Mouse (Mus musculus) skeletal muscle tissue, adult 2 months (tissue): Measurements from ENCODE around the gene Flt1.

Source experiments
- DNase-seq: peaks from one replicate; pipeline ENCODE4 v3.0.0-alpha.2; 2012; ENCODE audit warnings: low read depth, low spot score

Gene Flt1

DNA sequence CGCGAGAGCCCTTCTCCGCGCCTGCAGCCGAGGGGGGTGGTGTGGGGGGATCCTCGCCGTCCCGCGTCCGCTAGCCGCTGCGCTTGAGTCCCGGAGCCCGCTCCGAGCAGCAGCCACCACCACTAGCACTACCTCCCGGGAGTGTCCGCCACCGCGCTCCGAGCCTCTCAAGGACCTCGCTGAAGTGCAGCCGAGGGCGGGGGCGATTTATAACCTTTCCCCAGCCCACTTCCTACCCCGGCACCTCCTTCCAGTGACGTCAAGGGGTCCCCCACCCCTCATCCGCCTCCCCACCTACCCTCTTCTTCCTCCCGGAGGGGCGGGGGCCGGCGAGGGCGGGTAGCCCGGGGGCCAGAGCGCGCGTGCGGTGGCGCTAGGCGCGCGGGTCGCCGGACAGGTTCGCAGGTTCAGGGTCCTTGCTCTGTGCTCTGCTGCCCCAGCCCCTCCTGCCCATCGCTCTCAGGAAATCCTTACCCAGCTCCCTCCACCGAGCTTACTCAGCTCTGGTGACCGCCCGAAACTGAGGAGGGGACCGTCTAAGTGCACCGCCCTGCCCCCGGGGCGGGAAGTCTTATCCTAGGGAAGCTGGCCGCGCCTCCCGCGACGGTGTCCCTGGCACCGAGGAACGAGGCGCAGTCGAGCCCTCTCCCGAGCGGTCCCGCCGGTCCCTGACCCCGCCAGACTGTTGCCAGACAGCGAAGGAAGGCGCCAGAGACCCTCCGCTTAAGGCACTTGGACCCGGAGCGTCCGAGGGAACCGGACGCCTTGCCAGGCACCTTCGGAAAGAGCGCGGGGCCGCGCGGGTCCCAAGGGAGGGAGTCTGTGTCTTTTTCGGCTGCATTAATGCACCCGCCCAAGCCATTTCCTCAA is at the start of gene Flt1:
Gene Flt1 (minus strand): TSS at position 181 of the 870 bp plus-strand sequence.
- peak; percentile 35 for DNase-seq

DNA sequence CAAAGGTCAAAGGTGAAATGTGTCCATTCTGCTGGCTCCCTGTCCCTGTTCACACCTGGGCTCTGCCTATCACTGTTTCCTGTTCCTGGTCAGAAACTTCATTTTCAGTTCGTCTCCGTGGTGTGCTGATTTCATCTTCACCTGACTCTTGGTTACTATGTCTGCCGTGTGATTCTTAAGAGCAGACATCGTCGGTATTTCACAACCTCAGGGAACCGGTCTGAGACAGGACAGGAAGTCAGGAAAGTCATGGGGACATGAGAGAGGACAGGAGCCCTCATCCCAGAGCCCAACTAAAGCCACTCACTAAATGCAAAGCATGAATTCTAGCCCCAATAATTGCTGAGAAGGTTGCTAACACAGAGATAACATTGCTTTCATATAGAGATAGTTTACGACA is 49.4 kb upstream of the Flt1 start:
- no peak for DNase-seq

DNA sequence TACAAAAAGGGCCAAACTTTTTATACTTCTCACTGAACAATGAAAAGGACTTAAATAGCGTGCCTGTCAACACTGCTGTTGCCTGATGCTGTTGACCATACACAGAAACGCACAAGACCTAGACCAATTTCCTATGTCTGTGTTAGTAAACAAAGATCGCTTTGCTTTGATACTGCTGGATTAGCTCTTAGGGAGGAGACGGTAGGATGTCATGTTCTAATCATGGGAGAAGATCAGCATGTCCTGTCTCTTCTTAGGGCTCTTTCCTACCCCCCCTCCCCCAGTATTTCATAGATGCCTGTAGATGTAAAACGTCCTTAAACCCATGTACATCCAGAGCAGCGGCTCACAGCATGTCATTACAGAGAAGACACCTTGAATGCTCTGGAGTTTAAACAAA is 44.1 kb upstream of the Flt1 start:
- no peak for DNase-seq

DNA sequence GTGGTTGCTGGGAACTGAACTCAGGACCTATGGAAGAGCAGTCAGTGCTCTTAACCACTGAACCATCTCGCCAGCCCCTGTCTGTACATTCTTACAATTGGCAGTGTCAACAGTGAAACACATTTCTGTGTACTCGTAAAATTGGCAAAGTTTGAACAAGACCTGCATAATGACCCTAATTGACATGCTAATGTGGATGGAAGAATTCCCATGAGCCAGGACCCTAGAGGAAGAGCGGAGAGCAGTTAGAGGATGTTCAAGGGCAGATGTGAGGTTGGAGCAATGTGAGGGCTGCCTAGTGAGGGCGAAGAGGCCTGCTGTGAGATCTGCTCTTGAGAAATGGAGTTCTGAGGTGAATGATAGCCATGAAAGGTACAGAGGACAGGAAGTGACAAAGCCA is 38.2 kb upstream of the Flt1 start:
- DNase-seq = no peak

DNA sequence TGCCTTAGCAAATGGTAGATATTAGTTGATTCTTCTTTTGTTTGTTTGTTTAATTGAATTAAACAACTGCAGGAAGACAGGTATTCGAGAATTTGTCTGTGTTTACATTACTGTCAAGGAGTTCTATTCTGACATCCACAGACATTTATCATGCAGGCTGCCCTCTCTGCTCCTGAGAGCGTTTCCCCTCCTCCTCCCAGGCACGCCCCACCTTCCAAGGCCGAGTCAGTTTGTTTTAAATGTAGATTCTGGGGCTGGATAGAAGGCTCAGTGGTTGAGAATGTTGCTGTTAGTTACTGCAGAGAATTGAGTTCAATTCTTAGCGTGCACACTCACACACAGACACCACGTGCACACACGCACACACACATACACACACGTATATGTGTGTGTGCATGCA is 36.2 kb upstream of the Flt1 start:
- no peak for DNase-seq

DNA sequence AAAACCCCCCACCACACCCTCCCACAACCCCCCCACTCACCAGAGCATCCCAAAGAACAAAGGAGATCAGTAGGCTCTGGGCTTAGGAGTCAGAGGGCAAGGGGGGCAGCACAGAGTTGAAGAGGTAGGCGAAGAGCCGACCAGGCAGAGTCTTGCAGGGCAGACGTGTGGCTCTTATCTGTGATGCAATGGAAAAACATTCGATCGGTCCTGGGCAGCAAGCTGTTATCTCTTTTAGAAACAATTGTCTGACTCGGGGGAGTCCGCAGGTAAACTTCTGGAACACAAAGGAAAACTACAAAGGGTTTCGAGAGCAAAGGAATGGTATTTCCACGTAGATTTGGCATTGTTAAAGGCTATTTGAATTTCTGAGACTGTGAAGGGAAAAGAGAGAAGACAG is 35.5 kb upstream of the Flt1 start:
- no peak for DNase-seq

DNA sequence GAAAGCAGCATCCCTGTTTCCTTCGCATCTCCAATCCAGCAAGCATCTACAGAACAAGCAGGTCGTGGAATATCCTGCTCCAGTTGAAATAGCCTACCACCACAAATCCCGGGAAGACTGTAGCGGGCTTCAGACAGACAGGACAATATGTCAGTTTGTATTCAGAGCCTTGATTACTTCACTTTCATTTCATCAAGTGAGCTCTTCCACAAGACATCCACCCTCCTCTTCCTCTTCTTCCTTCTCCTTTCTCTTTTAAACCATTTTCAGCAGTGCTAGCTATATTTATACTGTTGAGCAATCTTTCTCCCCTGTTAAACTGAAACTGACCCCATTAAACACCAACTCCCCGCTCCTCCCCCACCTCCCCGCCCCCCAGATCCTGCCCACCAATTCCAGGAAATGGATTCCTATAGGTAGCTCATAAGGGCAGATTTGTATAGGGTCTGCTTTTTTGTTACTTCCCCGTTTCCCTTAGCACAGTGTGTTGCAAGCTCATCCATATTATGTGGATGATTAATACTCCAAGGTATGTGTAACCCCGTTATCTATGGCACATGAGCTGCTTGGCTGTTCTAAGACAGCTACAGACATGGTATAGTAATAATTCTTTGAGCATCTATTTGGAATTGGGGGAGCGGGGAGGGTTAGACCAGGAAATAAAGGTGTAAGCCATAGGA is 33.0 kb upstream of the Flt1 start:
- DNase-seq = no peak

DNA sequence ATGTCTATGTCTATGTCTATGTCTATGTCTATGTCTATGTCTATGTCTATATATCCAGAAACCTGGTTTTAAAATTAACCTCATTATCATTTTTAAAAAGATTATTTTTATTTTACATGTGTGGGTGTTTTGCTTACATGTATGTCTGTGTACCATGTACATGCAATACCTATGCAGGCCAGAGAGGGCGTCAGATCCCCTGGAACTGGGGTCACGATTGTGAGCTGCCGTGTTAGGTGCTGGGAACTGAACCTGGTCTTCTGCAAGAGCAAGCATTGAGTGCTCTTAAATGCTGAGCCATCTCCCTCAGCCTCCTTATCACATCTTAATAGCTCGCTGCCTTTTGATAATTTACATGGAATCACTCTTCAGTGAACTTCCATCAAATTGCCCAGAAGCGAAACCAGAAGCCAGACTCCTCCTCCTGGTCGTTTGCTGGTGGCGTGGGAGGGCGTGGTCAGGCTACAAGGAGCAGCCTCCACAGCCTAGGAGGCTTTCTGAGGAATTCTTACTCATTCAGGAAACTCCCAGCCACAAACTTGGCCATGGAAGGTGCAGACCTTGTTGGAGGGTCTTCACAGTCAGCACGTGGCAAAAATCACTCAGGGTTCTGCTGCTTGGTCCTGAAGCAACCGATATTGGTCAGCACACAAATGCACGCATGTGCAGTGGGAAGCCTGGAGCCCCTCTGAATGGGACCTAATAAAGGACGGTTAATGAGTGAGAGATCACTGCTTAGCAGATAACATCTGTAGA is 32.2 kb upstream of the Flt1 start:
- DNase-seq = no peak

DNA sequence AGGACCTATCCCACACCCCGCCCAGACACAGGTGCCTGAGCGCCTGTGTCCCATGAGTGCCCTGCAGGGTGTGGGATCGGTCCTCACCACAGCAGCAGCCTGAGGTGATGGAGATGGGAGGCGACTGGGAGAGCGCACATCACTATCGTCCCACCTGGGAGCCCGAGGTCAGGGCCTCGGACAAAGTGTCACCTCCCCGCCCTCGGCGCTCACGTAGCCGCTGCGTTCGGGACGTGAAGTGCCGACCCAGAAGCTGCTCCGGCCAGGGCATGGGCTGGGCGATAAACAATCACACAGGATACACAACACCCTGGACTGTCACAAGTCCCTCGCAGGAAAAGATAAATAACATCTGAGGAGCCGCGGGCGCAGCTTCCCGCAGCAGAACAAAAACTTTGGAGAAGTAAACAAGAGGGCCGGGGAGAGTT is 27.1 kb upstream of the Flt1 start:
- DNase-seq = no peak

DNA sequence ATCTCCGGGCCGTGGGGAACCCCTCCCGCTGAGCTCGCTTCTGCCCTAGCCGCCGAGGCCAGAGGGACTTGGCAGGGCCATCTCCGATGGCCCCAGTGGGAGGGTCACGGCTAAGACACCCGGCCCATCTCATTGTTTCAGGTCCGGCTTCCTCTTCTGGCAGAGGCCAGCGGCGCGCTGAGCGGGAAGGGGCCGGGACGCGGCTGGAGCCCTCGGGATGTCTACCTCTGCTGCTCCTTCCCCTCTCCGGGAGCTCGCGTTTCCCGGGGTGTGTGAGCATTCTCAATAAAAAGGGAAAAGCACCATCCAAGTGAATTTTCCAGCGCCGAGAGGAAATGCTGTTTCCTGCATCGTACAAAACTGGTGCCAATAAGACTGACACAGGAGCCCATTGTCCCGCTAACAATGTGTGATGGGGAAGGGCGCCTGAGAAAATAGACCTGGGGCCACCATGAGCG is 25.9 kb upstream of the Flt1 start:
- DNase-seq = peak; percentile 29

DNA sequence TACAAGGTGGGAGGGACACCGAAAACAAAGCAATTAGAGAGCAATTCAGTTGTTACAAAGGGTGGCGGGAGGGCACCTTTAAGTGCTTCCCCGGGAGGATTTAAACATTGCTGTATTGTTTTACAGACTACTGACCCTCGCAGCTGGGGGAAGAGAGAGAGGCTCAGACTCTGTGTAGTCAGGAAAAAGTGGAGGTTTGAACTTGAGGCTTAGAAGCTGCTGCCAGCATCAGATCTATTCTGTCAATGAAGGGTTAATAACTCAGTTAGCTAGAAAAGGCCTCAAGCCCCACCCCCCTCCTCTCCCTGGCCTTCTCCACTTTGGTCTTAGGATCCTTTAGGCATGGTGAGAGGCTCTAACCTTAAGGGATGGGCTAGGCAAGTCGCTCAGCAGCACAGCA is 24.2 kb upstream of the Flt1 start:
- no peak for DNase-seq

DNA sequence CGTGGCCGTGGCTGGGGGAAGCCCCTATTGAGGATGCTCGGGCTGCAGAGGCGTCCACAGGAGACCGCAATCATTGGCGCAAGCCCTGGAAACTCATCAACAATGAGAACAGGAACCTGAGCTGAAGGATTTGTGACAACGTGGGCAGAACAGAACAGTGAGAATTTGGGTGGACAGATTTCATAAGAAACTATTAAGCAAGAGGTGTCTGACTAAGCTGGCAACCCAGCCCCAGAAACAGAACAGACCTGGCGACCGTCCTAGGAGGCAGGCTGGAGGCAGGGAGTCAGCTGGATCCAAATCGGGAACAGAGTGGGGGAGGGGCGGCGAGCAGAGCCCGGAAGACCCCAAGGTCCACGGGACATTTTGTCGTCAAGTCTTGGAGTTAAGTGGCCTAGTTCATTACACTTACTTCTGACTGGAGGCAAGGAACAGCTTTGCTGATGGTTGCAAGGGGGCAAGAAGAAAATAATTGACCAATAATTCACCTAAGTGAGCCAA is 22.3 kb upstream of the Flt1 start:
- DNase-seq = no peak

DNA sequence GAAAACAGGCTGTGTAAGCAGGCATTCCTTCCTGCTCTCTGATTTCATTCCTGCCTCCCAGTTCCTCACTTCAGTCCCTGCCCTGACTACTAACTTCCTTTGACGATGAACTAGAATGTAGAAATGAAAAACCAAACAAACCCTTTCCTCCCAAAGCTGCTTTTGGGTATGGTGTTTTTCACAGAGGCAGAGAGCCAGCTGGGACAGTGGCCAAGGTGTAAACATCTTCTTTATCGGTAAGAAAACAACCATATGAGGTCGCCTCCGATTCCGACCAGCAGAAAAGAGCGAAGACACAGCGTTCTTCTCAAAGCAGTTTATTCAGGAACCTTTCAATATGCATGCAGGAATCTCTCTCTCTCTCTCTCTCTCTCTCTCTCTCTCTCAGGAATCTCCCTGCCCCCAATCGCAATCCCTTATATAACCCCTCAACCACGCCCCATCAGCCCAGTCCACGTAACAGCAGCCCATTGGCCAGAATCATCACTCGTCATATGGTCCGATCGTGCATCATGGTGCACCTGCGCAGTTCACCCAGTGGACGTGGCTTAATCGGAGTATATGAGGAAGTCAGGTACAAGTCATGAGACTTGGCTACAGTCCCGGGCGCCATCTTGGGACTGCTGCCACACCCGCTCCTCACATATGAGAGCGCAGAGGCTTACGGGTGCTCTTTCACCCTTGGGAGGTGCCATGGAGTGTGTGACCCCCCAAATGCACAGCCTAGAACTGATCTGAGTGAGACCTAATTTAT is 19.3 kb upstream of the Flt1 start:
- DNase-seq = no peak

DNA sequence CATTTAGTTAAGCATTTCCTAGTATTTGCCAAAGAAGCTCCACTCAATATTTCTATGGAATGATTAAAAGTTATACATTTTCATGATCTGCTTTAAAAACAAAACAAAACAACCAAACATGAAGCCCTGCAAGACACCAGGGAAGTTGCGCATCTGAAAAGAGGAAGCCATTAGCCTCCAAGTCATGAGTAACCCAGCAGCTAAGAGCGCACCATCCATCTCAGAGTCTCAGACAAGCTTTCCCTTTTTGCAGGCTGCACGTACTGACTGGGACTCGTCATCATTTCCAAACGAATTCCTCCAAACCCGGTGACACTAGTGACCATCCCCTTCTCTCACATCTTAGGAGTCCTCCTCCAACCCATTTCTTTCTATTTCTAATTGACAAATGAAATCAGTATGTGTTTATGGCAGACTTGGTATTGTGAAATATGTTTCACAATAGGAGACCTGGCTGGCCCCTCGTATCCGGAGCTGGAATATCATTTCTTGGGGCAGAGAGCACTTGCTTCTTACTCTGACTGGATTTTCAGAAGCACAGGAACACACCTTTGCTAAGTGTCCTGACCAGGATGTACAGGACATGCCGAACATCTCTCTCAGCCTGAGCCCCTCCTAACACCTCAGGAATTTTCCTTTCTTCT is 16.8 kb upstream of the Flt1 start:
- DNase-seq = no peak

DNA sequence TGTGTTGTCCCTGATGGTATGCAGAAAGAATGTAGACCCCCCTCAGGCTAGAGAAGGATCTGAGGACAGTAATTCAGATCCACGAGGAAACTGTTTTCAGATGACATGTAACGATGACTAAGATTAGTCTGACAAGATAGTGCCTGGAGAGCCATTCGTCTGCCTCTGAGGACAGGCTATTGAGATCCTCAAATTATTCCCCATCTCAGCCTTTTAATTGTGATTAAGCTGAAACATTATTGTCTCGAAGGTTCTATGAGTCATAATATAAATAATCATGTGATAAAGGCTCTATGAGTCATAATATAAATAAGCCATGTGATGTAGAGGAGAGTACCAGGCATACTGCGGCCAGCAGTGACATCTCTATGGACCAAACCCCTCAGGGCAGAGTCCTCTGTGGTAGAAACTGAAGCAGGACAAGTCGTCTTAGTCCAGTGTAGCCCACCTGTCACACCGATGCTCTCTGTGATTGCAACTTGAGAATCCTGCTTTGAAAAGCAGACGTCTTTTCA is 11.0 kb upstream of the Flt1 start:
- DNase-seq = no peak

DNA sequence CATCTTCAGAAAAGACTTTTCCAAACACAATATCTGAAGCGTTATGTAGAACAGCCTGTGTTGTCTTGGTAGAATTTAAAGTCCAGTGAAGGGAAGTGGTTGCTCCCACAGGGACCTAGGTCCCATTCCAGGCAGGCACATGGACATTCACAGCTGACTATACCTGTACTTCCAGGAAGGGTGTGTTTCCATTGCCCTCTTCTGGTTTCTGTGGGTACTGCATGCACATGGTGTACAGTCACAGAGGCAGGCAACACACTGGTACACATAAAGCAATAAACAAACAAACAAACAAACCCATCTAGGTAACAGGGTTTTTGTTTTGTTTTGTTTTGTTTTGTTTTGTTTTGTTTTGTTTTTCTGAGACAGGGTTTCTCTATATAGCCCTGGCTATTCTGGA is 7.9 kb upstream of the Flt1 start:
- no peak for DNase-seq

DNA sequence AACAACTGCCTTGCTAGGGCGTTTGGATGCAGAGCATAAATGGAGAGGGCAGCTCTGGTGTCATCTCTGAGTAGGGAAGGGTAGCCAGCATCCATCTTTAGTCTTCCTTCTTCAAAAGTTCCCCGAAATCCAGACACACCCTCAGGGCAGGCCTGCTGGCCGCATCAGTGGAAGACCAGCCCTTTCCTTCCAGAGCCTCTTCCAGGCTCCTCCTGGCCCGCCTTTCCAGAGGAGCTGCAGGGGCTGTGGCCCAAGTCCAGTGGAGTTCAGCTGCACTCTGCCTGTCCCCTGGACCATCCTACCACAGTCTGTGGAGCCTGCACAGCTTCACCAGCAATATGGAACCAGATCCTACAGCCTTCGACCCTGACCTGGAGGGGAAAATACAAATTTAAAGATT is 7.1 kb upstream of the Flt1 start:
- DNase-seq = no peak

DNA sequence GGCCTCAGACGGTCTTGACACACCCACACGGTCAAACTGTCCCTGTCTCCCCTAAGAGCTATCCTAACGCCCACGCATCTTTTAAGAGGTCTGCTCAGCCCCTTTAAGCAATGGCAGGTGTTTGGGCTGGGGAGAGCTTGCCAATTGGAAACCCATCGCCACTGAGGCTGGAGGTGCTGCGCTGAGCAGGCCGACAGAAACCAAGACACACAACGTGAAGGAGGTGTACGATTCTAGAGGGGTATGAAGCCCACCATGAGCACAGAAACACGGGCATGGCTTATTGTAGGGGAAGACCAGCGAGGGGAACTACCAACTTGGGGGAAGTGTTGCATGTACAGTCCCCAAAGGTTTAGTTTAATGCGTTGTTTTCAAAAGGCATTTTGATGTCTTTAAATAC is 1.7 kb upstream of the Flt1 start:
- DNase-seq = no peak

DNA sequence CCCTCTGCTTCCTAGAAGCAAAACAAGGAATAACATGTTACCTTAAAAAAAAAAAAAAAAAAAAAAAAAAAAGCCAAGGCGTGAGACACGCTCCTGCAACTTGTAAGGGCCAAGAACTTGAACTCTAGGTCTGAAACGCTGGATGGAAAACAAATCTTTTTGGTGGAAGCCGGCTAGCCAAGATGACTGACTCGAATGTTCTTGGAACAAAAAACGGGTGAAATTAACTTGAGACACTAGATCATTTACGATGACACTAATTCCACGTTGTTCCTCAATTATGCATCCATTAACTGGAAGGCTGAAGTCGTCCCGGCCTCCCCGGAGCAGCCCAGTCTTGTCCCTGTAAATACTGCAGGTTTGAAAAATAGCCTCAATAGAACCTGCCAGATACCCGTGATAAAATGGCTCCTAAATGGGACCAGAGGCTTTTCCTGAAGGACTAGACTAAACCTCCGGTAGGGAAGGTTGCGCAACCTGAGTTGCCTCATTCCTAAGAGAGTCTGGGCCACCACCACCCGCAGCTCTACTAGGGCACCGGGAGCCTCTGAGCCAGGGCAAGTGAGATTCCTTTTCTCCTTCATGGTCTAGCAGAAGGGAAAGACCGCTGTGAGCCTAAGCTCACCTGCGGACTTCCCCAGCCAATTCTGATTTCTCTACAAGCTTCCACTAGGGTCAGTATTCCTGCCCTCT is 1.0 kb upstream of the Flt1 start:
- DNase-seq = no peak
